Mouse (Mus musculus): ENCODE measurements around the gene Gabrp.

Gabrp gene

DNA sequence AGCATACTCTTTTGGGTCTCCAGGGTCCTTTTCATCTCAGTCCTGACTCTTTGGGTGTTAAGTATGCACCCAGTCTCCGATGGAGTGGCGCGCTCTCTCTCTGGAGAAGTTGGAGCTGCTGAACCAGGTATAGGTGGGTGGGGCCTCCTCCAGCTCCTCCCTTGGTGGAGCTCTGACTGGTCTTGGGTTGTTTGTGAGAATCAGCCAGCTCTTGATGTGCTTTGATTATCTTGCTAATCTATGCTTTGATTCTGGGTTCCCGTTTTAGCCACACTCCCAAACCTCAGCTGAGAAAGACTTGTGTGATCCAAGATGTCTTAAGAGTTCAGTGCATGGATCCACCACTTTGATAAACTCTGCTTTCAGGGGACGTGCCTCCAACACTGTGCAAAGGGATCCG is at the start of gene Gabrp:
Gene Gabrp (minus strand): TSS at position 101 of the 400 bp plus-strand sequence.
- DNase-seq = no peak

GRCm38 (mm10) chr11:33627136-33627742 is 48.5 kb upstream of the Gabrp start:
- no peak for DNase-seq

- peak; percentile 66 to 70 for DNase-seq
Observed at GRCm38 (mm10) chr11:33614218-33614617, 35.5 kb upstream of the Gabrp start.

DNA sequence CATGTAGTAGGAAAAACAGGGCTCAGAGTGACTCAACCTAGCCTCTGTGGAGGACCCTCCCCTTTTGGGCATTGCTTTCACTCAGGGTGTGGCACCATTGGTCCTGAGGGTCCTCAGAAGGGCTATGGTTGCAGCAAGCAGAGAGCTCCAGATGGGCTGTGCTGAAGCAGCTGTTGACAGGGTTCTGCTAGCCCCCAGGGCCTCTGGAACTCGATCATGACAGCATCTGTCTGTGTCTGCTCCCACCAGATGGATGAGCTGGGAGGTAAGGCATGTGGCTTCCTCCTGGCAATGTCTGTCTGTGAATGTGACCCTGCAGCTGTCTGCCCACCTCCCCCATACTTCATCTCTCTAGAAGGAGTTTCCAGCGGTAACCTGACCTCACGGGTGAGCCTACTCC is 29.0 kb upstream of the Gabrp start:
- no peak for DNase-seq

- DNase-seq = no peak
Observed at GRCm38 (mm10) chr11:33603174-33603573, 24.4 kb upstream of the Gabrp start.

DNA sequence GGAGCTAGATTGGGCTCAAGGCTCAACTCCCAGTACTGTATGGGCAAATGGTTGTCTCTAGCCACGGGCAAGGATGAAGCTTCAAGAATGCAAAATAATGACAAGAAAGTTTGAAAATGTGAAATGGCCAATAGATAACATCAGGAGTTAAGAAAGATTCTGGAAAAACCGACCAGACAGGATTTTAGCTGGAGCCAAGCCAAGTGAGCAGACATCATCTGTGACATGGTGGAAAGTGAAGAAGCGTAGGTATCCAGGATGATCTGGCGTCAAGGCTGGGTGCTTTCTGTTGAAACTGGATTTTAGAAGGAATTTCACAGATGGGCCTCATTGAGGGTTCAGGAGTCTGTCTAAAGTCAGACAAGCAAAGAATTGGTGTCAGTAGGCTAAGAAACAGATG is 20.2 kb upstream of the Gabrp start, which contains the start of gene D130052B06Rik:
Gene D130052B06Rik (plus strand): TSS at position 317 of the 400 bp plus-strand sequence.
- no peak for DNase-seq

- no peak for DNase-seq
Observed at GRCm38 (mm10) chr11:33596655-33597054, 17.9 kb upstream of the Gabrp start.

DNA sequence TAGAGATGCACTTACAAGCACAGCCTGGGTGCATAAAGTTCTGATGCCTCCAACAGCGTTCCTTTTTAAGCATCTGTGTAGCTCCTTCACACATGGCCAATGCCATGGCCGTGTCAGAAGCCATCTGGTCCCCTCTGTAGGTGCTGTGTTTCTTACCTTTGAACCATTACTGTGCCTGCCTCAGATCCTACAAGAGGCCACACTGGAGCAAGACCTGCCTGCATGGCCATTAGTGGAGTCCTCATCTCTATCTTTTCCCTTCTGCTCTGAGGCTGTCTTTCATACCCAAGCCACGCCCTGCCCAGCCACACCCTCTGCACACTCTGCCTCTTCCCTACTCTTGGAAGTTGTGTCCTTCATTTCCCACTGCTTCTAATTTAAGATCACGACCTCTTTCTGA is 14.1 kb upstream of the Gabrp start:
- DNase-seq = no peak

DNA sequence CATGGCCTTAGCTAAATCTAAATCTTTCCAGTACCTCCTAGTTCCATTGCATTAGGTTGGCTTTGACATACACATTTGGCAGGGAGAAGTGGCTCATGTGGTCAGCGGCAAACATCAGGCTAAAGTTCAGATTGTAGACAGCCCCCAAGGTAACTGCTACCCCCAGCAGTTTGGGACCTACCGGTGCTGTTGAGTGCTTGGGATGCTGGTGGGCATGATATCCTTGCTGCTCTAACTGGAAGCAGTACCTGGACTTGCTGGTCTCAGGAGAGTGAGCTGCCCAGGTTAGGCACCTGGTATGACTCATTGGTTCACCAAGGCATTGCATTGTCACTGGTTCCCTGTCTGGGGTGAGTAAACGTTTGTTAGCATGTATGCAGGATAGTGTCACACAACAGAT is 12.0 kb upstream of the Gabrp start:
- no peak for DNase-seq

DNA sequence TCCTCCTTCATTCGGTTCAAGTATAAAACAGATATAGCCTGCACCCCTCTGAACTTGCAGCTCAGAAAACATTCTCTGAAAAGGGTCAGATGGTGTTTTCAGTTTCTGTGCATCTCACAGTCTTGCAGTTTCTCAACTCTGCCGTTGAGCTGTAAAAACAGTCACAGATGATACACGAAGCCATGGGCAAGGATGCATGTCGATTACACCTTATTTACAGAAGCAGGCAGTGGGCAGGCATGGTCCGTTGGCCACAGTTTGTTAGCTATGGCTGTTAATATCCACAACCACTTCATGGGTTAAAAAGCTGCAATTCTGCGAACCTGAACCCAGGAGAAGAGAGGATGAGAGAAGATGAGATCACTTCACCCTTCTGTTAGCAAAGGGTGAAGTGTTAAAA is 7.9 kb upstream of the Gabrp start:
- DNase-seq = no peak

- no peak for DNase-seq
Observed at GRCm38 (mm10) chr11:33579621-33580020, 862 bp upstream of the Gabrp start.

GRCm38 (mm10) chr11:33574944-33575343 is 3.8 kb downstream of the Gabrp start:
- DNase-seq = no peak

GRCm38 (mm10) chr11:33570413-33570812 is 8.3 kb downstream of the Gabrp start:
- DNase-seq = no peak

DNA sequence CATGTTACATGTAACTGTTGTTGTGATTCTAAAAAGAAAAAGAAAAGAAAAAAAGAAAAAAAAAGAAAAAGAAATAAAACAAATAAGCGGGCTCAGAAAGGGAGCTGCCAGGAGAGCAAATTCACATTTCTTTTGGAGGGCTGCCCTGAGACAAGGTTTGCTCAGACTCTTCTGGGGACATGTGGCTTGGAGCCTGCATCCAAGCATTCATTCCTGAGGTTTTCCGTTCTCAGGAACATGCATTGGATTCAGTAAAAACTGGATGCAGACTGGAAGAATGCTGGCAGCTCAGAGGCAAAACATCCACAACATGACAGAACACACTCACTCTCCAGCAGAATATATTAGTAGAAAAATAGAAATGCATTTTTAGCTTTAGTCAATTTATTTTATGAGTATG is 14.8 kb downstream of the Gabrp start:
- DNase-seq = no peak

- peak; percentile 17 to 25 for DNase-seq
Observed at GRCm38 (mm10) chr11:33554123-33554522, 24.6 kb downstream of the Gabrp start.

DNA sequence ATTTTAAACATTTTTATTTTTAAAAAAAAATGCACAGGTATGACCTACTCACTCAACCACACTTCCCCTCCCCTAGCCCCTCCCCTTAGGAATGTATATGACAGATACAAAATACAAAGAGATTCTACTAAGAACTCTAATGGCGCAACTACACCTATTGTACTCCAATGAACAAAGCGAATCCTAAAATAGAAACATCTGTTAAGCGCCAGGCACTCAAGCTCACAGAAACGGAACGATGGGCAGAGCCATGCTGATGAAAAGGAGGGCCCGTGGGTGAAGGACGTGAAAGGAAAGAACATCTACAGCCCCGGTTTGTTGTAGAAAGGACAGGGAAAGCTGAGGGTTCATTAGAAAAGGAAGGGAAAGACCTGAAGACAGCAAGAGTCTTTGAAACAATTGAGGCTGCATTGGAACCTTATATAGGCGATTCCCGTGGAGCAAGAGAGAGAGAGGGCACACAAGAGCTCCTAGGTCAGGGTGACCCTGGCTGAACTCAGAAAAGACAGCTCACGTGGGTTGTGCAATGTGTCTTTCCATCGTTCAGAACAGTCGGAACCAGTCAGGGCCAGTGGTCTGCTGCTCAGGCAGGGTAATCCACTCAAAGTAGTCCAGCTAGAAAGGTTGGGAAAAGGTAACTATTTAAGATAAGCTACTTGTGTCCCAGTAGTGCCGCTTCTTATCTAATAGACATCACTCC is 27.7 kb downstream of the Gabrp start:
- DNase-seq = no peak

DNA sequence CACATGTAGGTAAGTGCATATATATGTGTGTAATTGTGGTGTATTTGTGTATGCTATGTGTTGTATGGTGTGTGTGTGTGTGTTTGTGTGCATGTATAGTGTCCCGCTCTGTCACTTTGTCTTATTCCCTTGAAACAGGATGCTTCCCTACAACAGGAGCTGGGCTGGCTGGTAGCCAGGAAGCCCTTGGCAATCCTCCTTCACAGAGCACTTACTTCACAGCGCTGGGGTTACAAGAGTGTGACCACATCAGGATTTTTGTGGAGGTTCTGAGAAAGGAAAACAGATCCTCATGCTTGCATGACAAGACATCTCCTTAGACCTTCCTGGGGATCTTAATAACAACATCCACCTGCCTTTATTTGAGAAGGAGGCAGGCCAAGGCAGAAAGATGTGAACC is 31.4 kb downstream of the Gabrp start:
- DNase-seq = peak in 1 of 2 experiments; percentile 10

GRCm38 (mm10) chr11:33544945-33545344 is 33.8 kb downstream of the Gabrp start:
- DNase-seq = no peak

GRCm38 (mm10) chr11:33544121-33544520 is 34.6 kb downstream of the Gabrp start:
- no peak for DNase-seq

GRCm38 (mm10) chr11:33537390-33538125 is 41.2 kb downstream of the Gabrp start:
- DNase-seq = no peak

GRCm38 (mm10) chr11:33536636-33537035 is 42.1 kb downstream of the Gabrp start:
- DNase-seq = no peak

DNA sequence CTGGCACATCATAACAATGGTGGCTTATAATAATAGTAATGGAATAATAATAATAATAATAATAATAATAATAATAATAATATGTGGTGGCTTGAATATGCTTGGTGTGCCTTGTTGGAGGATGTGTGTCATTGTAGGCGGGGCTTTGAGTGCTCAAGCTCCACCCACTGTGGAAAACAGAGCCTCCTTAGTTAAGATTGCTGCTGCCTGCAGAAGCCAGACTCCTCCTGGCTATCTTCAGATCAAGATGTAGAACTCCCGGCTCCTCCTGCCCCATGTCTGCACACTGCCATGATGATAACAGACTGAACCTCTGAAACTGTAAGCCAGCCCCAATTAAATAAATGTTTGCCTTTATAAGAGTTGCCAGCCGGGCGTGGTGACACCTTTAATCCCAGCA is 44.2 kb downstream of the Gabrp start:
- DNase-seq = no peak

GRCm38 (mm10) chr11:33533577-33533976 is 45.2 kb downstream of the Gabrp start:
- no peak for DNase-seq

DNA sequence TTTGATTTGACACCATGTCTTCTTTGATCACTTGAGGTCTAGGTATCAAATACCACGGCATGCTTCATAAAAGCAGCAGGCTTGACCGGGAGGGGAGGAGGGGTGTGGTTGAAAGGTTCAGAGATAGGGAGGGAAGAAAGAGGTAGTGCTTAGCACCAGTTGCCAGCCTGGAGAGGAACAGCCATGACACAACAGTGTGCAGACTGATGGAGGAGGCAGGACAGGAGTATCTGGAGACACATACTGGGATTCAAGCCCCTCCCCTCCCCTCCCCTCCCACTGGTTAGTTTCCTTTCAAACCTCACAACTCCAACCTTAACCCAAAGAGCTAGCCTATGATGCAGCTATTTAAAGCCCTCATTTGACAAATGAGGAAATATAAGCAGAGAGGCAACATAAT is 49.2 kb downstream of the Gabrp start:
- DNase-seq = no peak
